Mouse (Mus musculus) activated CD4-positive, CD25-positive, alpha-beta regulatory T cell (primary cell): ENCODE results near the gene Sncg. TPM values are rescaled to one million over a fixed set of nuclear protein-coding genes. Genes with fewer than 3 reads are reported as not detected.

Experiments
- polyA plus RNA-seq, 2 experiments: library from polyadenylated mRNA; unstranded; fragments of 100-300 nt; shearing (Covaris generic); gene quantifications; one replicate each; pipeline ENCODE4 v1.2.1; 2017

The Sncg gene
- polyA plus RNA-seq, result under 1 TPM in 1 of 2 experiments, not detected in 1; 0.51 TPM

DNA sequence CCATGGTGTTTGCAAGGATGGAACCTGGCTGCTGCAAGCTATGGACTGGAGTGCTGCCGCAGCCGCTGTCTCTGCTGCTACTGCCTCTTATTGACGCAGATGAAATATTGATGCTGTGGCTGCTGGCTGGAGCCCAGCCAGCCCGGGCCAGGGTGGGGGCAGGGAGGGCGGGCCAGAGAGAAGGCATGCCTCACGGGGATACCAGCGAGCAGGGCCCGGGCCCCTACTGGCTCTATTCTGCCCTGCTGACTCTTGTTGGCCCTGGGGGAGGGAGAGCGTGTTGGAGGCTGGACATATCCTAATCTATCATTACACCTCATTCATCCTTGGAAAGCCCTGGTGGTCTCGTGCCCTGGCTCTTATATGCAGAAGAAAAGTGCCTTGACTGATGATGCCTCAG lies at the start of gene Sncg:
Gene Sncg (minus strand): TSS at position 213 of the 400 bp plus-strand sequence.

DNA sequence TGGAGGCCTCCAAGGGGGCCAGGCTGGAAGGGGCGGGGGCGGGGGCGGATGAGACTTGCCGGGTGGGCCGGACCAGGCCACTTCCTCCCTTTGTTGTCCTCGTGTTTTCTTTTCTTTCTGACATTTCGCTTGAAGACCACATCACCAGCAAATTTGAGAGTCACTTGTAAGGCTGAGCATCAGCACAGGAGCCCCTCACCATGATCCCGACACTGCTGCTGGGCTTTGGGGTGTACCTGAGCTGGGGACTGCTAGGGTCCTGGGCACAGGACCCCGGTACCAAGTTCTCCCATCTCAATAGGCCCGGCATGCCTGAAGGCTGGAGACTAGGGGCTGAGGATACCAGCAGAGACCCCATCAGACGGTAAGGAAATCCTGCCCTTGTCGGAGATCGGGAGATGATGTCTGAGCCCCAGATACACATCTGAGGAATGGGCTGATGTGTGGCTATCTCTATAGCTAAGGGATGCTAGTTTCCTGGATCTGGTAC lies 871 bp upstream of the Sncg start, which contains the start of gene Mmrn2:
Gene Mmrn2 (plus strand): TSS at position 51 of the 490 bp plus-strand sequence.

DNA sequence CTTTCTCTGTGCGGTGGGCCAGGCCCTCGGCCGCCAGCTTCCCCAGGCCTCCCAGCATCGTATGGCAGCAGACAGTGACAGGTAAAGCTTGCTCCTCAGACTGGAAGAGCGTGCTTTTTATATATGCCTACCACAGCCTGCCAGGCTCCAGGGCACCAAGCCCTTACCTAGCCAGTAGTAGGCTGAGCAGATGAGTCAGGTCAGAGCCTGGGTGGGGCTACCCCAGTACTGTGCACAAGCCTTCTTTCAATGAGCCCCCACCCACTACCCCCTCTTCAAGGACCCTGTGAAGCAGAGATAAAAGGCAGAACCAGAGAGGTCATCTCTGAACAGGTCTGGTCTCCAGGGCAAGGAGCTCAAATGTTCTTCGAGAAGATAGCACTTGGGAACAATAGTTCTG lies 19.3 kb downstream of the Sncg start, which contains the start of gene Fam25c:
Gene Fam25c (minus strand): TSS at position 133 of the 400 bp plus-strand sequence.

Other genes with a start within 250 kb of the Sncg start
- not detected for gene Npy4r, start 222.3 kb downstream of the Sncg start, polyA plus RNA-seq
- under 1 TPM in 1 of 2 experiments, not detected in 1; 0.16 TPM for gene Gprin2, start 173.1 kb downstream of the Sncg start, polyA plus RNA-seq
- under 1 TPM; 0.07 to 0.81 TPM for gene Syt15, start 155.2 kb downstream of the Sncg start, polyA plus RNA-seq
- gene Shld2, start 64.3 kb downstream of the Sncg start, polyA plus RNA-seq, result 10 to 100 TPM; 21.6 to 26.9 TPM
- gene Glud1, start 64.1 kb downstream of the Sncg start, polyA plus RNA-seq, result 100 to 1,000 TPM; 129 to 149 TPM
- not detected for gene Fam25c, start 19.4 kb downstream of the Sncg start, polyA plus RNA-seq
- gene Mmrn2, start 676 bp upstream of the Sncg start, polyA plus RNA-seq, result under 1 TPM in 1 of 2 experiments, not detected in 1; 0.06 TPM
- 1 to 10 TPM; 1.8 to 2.2 TPM for gene Bmpr1a, start 128.6 kb upstream of the Sncg start, polyA plus RNA-seq
- not detected for gene 9230112D13Rik, start 148.0 kb upstream of the Sncg start, polyA plus RNA-seq
- gene Ldb3, start 213.9 kb upstream of the Sncg start, polyA plus RNA-seq, result under 1 TPM in 1 of 2 experiments, not detected in 1; 0.30 TPM
- gene Opn4, start 225.4 kb upstream of the Sncg start, polyA plus RNA-seq, result not detected